Mouse (Mus musculus): ENCODE data around the gene Npsr1.

GRCm38 (mm10) chr9:24341321-24341720, 243.5 kb downstream of the Npsr1 start:
- TF ChIP-seq EP300 (IDR thresholded peaks at IDR 0.05; ENCODE audit: low read depth) (no peak), CTCF (IDR thresholded peaks at IDR 0.05; ENCODE audit: low read depth) (no peak)
